Mouse (Mus musculus) forebrain, postnatal 0 days (tissue): ENCODE measurements at regions not wholly inside any gene's neighbourhood (a gene's known extent, or its start where the extent isn't known, plus 50 kb on each side); places are given as distances from the start of the nearest gene placed in this dataset.
A peak's percentile ranks its signal among the peaks of the same experiment; 100 is the strongest.

Source experiments
- ATAC-seq: fragments of 200-750 bp; cut with Nextera tagmentation; 2 replicates; pipeline ENCODE4 v1.8.0; 2017; ENCODE audit warnings: mild to moderate bottlenecking, moderate library complexity
- DNase-seq: peaks from one replicate; pipeline ENCODE4 v3.0.0-alpha.2; 2015
- H3K27ac ChIP-seq: fragments of 300-500 bp; sonication (generic); 2 replicates; pipeline ENCODE4 v1.5.1; 2014; ENCODE audit warnings: low read depth, mild to moderate bottlenecking, antibody characterized with exemption, low read length, moderate library complexity, mixed read lengths
- H3K27me3 ChIP-seq: fragments of 300-500 bp; sonication (generic); 2 replicates; pipeline ENCODE4 v1.6.1; 2014; ENCODE audit warnings: mild to moderate bottlenecking, low read length, mixed read lengths; ENCODE audit not compliant: insufficient read depth
- H3K36me3 ChIP-seq: fragments of 300-500 bp; sonication (generic); 2 replicates; pipeline ENCODE4 v1.6.1; 2014; ENCODE audit warnings: mild to moderate bottlenecking, moderate library complexity; ENCODE audit not compliant: insufficient read depth
- H3K4me1 ChIP-seq: fragments of 300-500 bp; sonication (generic); 2 replicates; pipeline ENCODE4 v1.6.1; 2014; ENCODE audit warnings: antibody characterized with exemption; ENCODE audit not compliant: insufficient read depth
- H3K4me2 ChIP-seq: fragments of 300-500 bp; sonication (generic); 2 replicates; pipeline ENCODE4 v1.6.1; 2014; ENCODE audit warnings: low read depth, mild to moderate bottlenecking, moderate library complexity
- H3K4me3 ChIP-seq: fragments of 300-500 bp; sonication (generic); 2 replicates; pipeline ENCODE4 v1.5.1; 2014; ENCODE audit warnings: low read depth, low read length, mixed read lengths
- H3K9ac ChIP-seq: fragments of 300-500 bp; sonication (generic); 2 replicates; pipeline ENCODE4 v1.6.1; 2014; ENCODE audit warnings: mild to moderate bottlenecking
- H3K9me3 ChIP-seq: fragments of 300-500 bp; sonication (generic); 2 replicates; pipeline ENCODE4 v1.6.1; 2016; ENCODE audit warnings: low read length
- CTCF ChIP-seq: sonication (generic); IDR thresholded peaks from 2 replicates; pipeline ENCODE4 v1.5.1; 2016; ENCODE audit warnings: antibody characterized with exemption, control low read depth, low read depth
- WGBS: fragments of 180-500 bp; shearing (Covaris S2); extraction: QIAGEN DNeasy Blood & Tissue Kit; methylation state at CpG from one replicate; pipeline ENCODE4 v1.1.7; 2014; 5-methylcytosine and 5-hydroxymethylcytosine counted together
- microRNA-seq, 2 experiments: library from miRNA; unstranded; fragments of <30 nt; microRNA quantifications; one replicate each; pipeline ENCODE4; 2016

DNA sequence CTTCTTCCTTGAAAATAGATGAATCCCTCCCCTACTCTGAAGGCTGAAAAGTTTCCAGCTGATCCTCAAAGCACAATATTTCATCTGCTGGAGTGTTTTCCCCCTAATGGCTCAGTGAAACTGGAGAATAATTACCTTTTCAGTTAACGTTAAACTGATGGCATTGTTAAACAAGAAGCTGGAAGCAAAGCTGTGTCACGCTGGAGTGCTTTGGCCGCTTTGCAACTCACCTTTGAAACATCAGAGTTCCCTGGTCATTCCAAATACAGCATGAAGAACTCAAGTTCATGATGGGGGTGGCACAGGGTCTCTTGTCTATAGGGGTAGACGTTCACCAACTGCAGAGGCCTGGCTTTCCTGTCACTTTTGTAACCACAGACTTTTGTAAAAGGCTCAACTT, 317.9 kb upstream of the Adam34 start:
- WGBS, result 59% methylated on average over 4 of the region's 4 CpGs
- no peak overlapping the region for H3K4me3 ChIP-seq
- no peak overlapping the region for H3K9ac ChIP-seq
- no peak for ATAC-seq
- no peaks in the 10 kb centered on the region for H3K9me3 ChIP-seq
- H3K4me1 ChIP-seq, result no peaks in the 10 kb centered on the region
- TF ChIP-seq CTCF, result no peak
- H3K36me3 ChIP-seq, result no peaks in the 10 kb centered on the region
- H3K27me3 ChIP-seq, result no peaks in the 10 kb centered on the region
- DNase-seq, result no peak
- H3K27ac ChIP-seq, result no peak overlapping the region
- no peak overlapping the region for H3K4me2 ChIP-seq

DNA sequence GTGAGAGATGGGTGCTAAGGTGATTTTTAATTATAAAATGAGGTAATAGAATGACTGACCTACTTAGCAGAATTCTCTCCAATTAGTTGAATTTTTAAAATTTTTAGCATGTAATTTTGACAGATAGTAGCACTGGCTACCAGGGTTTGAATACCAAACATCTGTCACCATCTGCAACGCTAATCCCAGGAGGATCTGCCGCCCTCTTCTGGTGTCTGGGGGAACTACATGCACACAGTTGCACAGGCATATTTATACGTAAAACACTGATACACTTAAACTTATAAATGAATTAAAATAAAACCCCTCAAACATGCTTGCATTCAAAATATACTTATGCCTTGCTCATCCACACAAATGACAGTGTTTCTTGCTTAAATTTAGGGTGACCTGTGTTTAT, 316.1 kb upstream of the Adam34 start:
- Histone ChIP-seq H3K27ac (no peak overlapping the region), H3K4me1 (no peaks in the 10 kb centered on the region), H3K9me3 (no peaks in the 10 kb centered on the region), H3K4me3 (no peak overlapping the region), H3K4me2 (no peak overlapping the region), H3K9ac (no peak overlapping the region), H3K36me3 (no peaks in the 10 kb centered on the region), H3K27me3 (no peaks in the 10 kb centered on the region)
- ATAC-seq (no peak), DNase-seq (peak; percentile 60)
- TF ChIP-seq CTCF, result peak; percentile 77
- 25% methylated on average over 3 of the region's 3 CpGs for WGBS

DNA sequence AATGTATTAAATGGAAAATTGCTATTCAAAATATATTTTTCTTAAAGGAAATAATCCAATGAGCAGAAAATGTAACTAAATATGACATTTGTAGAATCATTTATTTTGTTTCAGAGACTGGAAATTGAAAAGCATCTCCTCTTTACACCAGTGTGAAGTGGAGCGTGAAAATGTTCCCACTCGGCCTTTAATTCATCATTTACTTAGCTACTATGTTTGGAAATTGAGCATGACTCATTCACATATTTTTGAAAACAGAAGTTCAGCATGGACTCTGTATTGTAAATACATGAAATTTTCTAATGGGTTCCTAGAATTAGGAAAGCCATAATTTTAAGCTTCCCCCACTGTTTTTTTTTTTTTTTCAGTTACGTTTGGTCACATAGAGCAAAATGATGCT, 314.2 kb upstream of the Adam34 start:
- H3K4me3 ChIP-seq, result no peak overlapping the region
- WGBS, result 70% methylated on average over 3 of the region's 3 CpGs
- no peak for TF ChIP-seq CTCF
- no peak overlapping the region for H3K9ac ChIP-seq
- no peak overlapping the region for H3K27ac ChIP-seq
- H3K4me2 ChIP-seq, result no peak overlapping the region
- H3K9me3 ChIP-seq, result no peaks in the 10 kb centered on the region
- H3K4me1 ChIP-seq, result no peaks in the 10 kb centered on the region
- no peaks in the 10 kb centered on the region for H3K36me3 ChIP-seq
- DNase-seq, result no peak
- ATAC-seq, result no peak
- no peaks in the 10 kb centered on the region for H3K27me3 ChIP-seq

Small RNA genes in the stretch of these regions (microRNA-seq; reads per million reads assigned to microRNA genes)
- gene Gm24591, result 0 reads per million in 2 experiments
